Comparison of ENCODE assay signal across 8 mouse cellular contexts in the genomic region with DNA sequence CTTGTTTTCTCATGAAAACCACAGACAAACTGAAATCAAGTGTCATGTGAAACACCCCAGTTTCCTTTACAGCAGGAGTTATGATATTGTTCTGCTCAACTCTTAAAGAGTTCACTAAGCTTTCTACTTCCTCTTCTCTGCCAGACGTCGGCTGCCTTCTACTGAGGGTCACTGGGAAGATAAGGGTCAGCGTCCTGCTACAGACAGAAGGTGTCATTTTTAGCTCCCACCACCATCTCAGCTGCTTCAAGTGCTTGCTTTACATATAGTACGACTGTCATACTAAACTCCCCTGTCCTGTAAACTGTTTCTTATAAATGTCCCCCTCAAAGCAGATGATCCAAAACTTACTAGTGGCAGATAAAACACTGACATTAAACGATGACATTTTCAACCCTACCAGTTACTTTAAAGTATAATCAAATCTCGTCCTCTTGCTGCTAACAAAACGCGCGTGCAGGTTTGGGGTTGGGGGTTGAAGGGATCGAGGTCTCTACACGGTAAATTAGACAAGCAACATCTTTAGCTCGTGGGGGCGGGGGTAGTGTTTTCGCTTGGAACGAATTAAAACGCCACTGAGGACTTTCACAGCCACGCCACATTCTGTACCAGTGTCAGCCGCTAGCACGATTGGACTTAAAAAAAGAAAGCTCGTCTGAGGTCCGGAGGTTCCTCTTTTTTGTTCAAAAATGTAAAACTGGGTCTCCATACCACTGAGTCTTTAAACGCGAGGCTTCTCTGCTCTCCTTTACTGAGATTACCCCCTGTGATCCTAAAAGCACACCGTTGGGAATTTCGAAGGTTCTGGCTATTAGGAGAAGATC. TPM values are rescaled to one million over a fixed set of nuclear protein-coding genes. Genes with fewer than 3 reads are reported as not detected.
A peak's percentile ranks its signal among the peaks of the same experiment; 100 is the strongest.
DNase-seq lines count a peak whose midpoint lies in the region; ATAC-seq and TF ChIP-seq lines count a peak whose summit lies in the region.

No protein-coding gene starts in this region.

- 2% methylated on average over 25 of the region's 25 CpGs for WGBS in forebrain, postnatal 0 days
- under 1% methylated on average over 25 of the region's 25 CpGs for WGBS in hindbrain, embryonic 15.5 days
- WGBS in limb, embryonic 15.5 days = under 1% methylated on average over 25 of the region's 25 CpGs
- under 1% methylated on average over 25 of the region's 25 CpGs for WGBS in midbrain, embryonic 15.5 days
- under 1% methylated on average over 25 of the region's 25 CpGs for WGBS in stomach, embryonic 15.5 days

- H3K4me3 ChIP-seq in left cerebral cortex, adult 2 months = peak overlapping the region; percentile 95
- H3K4me3 ChIP-seq in forebrain, postnatal 0 days (ENCODE audit: low read depth, low read length) = peak overlapping the region; percentile 87
- H3K4me3 ChIP-seq in hindbrain, embryonic 15.5 days = peak overlapping the region; percentile 71
- H3K4me3 ChIP-seq in limb, embryonic 15.5 days = peak overlapping the region; percentile 65
- peak overlapping the region; percentile 85 for H3K4me3 ChIP-seq in midbrain, embryonic 15.5 days
- peak overlapping the region; percentile 81 for H3K4me3 ChIP-seq in stomach, embryonic 15.5 days (replicated peaks)

- H3K4me1 ChIP-seq in forebrain, postnatal 0 days (ENCODE audit: insufficient read depth) = no peaks in the 10 kb centered on the region
- peaks cover 10% of the 10 kb centered on the region for H3K4me1 ChIP-seq in hindbrain, embryonic 15.5 days (replicated peaks)
- H3K4me1 ChIP-seq in limb, embryonic 15.5 days = no peaks in the 10 kb centered on the region
- H3K4me1 ChIP-seq in midbrain, embryonic 15.5 days = peaks cover 13% of the 10 kb centered on the region; the same call in 1 of the 2 replicates
- no peaks in the 10 kb centered on the region for H3K4me1 ChIP-seq in stomach, embryonic 15.5 days

- no peaks in the 10 kb centered on the region for H3K36me3 ChIP-seq in forebrain, postnatal 0 days (ENCODE audit: insufficient read depth)
- no peaks in the 10 kb centered on the region for H3K36me3 ChIP-seq in hindbrain, embryonic 15.5 days
- H3K36me3 ChIP-seq in limb, embryonic 15.5 days = no peaks in the 10 kb centered on the region
- H3K36me3 ChIP-seq in midbrain, embryonic 15.5 days (replicated peaks) = no peaks in the 10 kb centered on the region
- H3K36me3 ChIP-seq in stomach, embryonic 15.5 days = no peaks in the 10 kb centered on the region

- H3K27ac ChIP-seq in left cerebral cortex, adult 2 months = peak overlapping the region; percentile 97
- H3K27ac ChIP-seq in forebrain, postnatal 0 days (ENCODE audit: low read depth, low read length) = no peak overlapping the region; the same call in 1 of the 2 replicates
- peak overlapping the region; percentile 87 for H3K27ac ChIP-seq in hindbrain, embryonic 15.5 days (replicated peaks)
- H3K27ac ChIP-seq in limb, embryonic 15.5 days = peak overlapping the region; percentile 93
- H3K27ac ChIP-seq in midbrain, embryonic 15.5 days = peak overlapping the region; percentile 83
- peak overlapping the region; percentile 98 for H3K27ac ChIP-seq in stomach, embryonic 15.5 days

- no peaks in the 10 kb centered on the region for H3K9me3 ChIP-seq in forebrain, postnatal 0 days (ENCODE audit: low read length)
- H3K9me3 ChIP-seq in hindbrain, embryonic 15.5 days = no peaks in the 10 kb centered on the region
- H3K9me3 ChIP-seq in limb, embryonic 15.5 days = no peaks in the 10 kb centered on the region
- no peaks in the 10 kb centered on the region for H3K9me3 ChIP-seq in midbrain, embryonic 15.5 days
- H3K9me3 ChIP-seq in stomach, embryonic 15.5 days = no peaks in the 10 kb centered on the region

- H3K4me2 ChIP-seq in forebrain, postnatal 0 days (ENCODE audit: low read depth) = peak overlapping the region; percentile 79
- peak overlapping the region; percentile 65 for H3K4me2 ChIP-seq in hindbrain, embryonic 15.5 days
- peak overlapping the region; percentile 67 for H3K4me2 ChIP-seq in limb, embryonic 15.5 days
- peak overlapping the region; percentile 71 for H3K4me2 ChIP-seq in midbrain, embryonic 15.5 days
- peak overlapping the region; percentile 65 for H3K4me2 ChIP-seq in stomach, embryonic 15.5 days

- TF ChIP-seq CTCF in left cerebral cortex, adult 2 months (IDR thresholded peaks at IDR 0.05) = no peak
- no peak for TF ChIP-seq CTCF in forebrain, postnatal 0 days (IDR thresholded peaks at IDR 0.05; ENCODE audit: low read depth)

- 0 out of 2 replicates have a peak, but pooled peaks have one; percentile 0 for ATAC-seq in forebrain, postnatal 0 days
- peak; percentile 19; the same call in 1 of the 2 replicates for ATAC-seq in hindbrain, embryonic 15.5 days (ENCODE audit: low FRiP score, low read depth)
- ATAC-seq in limb, embryonic 15.5 days (ENCODE audit: insufficient number of reproducible peaks, low FRiP score, low TSS enrichment, low read depth) = no peak
- ATAC-seq in midbrain, embryonic 15.5 days (replicated peaks) = peak; percentile 14; the same call in 1 of the 2 replicates
- no peak for ATAC-seq in stomach, embryonic 15.5 days (ENCODE audit: insufficient read depth, low FRiP score, low read depth)

- intact Hi-C loops in left cerebral cortex, adult 2 months (cut with DNase I) = loop anchor here (2.0 kb wide), 1 partner anchor 105 kb away; a partner anchor contains a TSS

- DNase-seq in left cerebral cortex, adult 2 months (ENCODE audit: extremely low spot score in 1 of 2, low spot score in 2 of 2) = peak; percentile 13 to 17
- DNase-seq in left cerebral cortex, adult 11 months (ENCODE audit: low spot score) = no peak
- DNase-seq in c-Kit-positive CD71-positive TER-119-negative erythroid progenitor cells, embryonic 14.5 days (ENCODE audit: low read depth) = peak; percentile 5
- peak; percentile 1 for DNase-seq in forebrain, postnatal 0 days

- H3K9ac ChIP-seq in forebrain, postnatal 0 days = peak overlapping the region; percentile 71
- H3K9ac ChIP-seq in hindbrain, embryonic 15.5 days = peak overlapping the region; percentile 60
- H3K9ac ChIP-seq in limb, embryonic 15.5 days = peak overlapping the region; percentile 63; the same call in 1 of the 2 replicates
- H3K9ac ChIP-seq in midbrain, embryonic 15.5 days = peak overlapping the region; percentile 74
- peak overlapping the region; percentile 62 for H3K9ac ChIP-seq in stomach, embryonic 15.5 days

- no peaks in the 10 kb centered on the region for H3K27me3 ChIP-seq in forebrain, postnatal 0 days (ENCODE audit: insufficient read depth, low read length)
- peaks cover 9% of the 10 kb centered on the region; the same call in 1 of the 2 replicates for H3K27me3 ChIP-seq in hindbrain, embryonic 15.5 days
- no peaks in the 10 kb centered on the region for H3K27me3 ChIP-seq in limb, embryonic 15.5 days
- 0 out of 2 replicates have a peak, but pooled peaks cover 7% of the 10 kb centered on the region for H3K27me3 ChIP-seq in midbrain, embryonic 15.5 days (replicated peaks)
- no peaks in the 10 kb centered on the region for H3K27me3 ChIP-seq in stomach, embryonic 15.5 days (replicated peaks)

RNA-seq across cellular contexts. Expression of a gene that starts 0.9 kb away (rescaled TPM):
- total RNA-seq in left cerebral cortex, adult 2 months (2021) = 1 to 10 TPM; 3.6 to 4.1 TPM
- 0.46 and 0.48 TPM in 2 replicates for total RNA-seq in forebrain, postnatal 0 days (2014; rRNA removed)
- 0.33 and 0.39 TPM in 2 replicates for polyA plus RNA-seq in forebrain, postnatal 0 days (2015; fragmentation: Nextera tagmentation; extraction: Ambion mirVana)
- 0.41 and 0.60 TPM in 2 replicates for polyA plus RNA-seq in hindbrain, embryonic 15.5 days (2015; fragmentation: Nextera tagmentation; extraction: Ambion mirVana)
- 1.4 and 1.5 TPM in 2 replicates for polyA plus RNA-seq in limb, embryonic 15.5 days (2015; fragmentation: Nextera tagmentation; extraction: Ambion mirVana)
- polyA plus RNA-seq in midbrain, embryonic 15.5 days (2015; fragmentation: Nextera tagmentation; extraction: Ambion mirVana) = 0.29 and 0.37 TPM in 2 replicates
- 1.2 and 1.3 TPM in 2 replicates for polyA plus RNA-seq in stomach, embryonic 15.5 days (2015; fragmentation: Nextera tagmentation; extraction: Ambion mirVana)

Comparison
In these comparisons a context has a peak if more than half of its experiments do, and no peak if none do; other contexts are left out.
1. ATAC-seq: peak in forebrain, postnatal 0 days (single experiment), hindbrain, embryonic 15.5 days (single experiment) and midbrain, embryonic 15.5 days (single experiment); none in limb, embryonic 15.5 days (single experiment) and stomach, embryonic 15.5 days (single experiment).
2. Peak in every context shown above with its lines, with median percentiles within 50 percentile points of each other: H3K4me3 ChIP-seq, H3K4me2 ChIP-seq and H3K9ac ChIP-seq.